Mouse (Mus musculus) urinary bladder, adult 2 months (tissue): Measurements from ENCODE around the gene Srrm2. TPM values are rescaled to one million over a fixed set of nuclear protein-coding genes. Genes with fewer than 3 reads are reported as not detected.

Experiments used
- DNase-seq: peaks from one replicate; pipeline ENCODE4 v3.0.0; 2022; ENCODE audit warnings: low spot score
- polyA plus RNA-seq: library from polyadenylated mRNA; depleted of rRNA; stranded (reverse); fragments of >200 nt; gene quantifications from 2 replicates; pipeline ENCODE4 v1.2.3, GENCODE M21; 2012; rRNA removed

Srrm2 gene
- polyA plus RNA-seq, 1 experiment = 540 TPM

- no peak for DNase-seq
These were observed 66.9 kb downstream of the Srrm2 start for GRCm38 (mm10) chr17:23857193-23857592.

- no peak for DNase-seq
These were observed 67.6 kb downstream of the Srrm2 start for GRCm38 (mm10) chr17:23857913-23858312.

GRCm38 (mm10) chr17:23862926-23863325 lies 72.6 kb downstream of the Srrm2 start:
- no peak for DNase-seq

GRCm38 (mm10) chr17:23867756-23868155 lies 77.4 kb downstream of the Srrm2 start, which contains the start of gene Prss21:
Gene Prss21, plus strand, starts transcription at chr17:23868056.
- DNase-seq = no peak

- no peak for DNase-seq
These were observed 78.2 kb downstream of the Srrm2 start for GRCm38 (mm10) chr17:23868513-23868912.

Other genes starting within 250 kb of the Srrm2 start
- 7.6 and 7.8 TPM in 2 replicates for gene Zfp213, start 226.3 kb upstream of the Srrm2 start, polyA plus RNA-seq
- 9.2 and 11.9 TPM in 2 replicates for gene Zfp13, start 191.0 kb upstream of the Srrm2 start, polyA plus RNA-seq
- gene Zscan10, start 189.7 kb upstream of the Srrm2 start, polyA plus RNA-seq = 0.04 TPM in 2 replicates
- 0.22 and 0.29 TPM in 2 replicates for gene Mmp25, start 145.3 kb upstream of the Srrm2 start, polyA plus RNA-seq
- 9.2 and 11.7 TPM in 2 replicates for gene Bicdl2, start 130.0 kb upstream of the Srrm2 start, polyA plus RNA-seq
- gene Hcfc1r1, start 116.9 kb upstream of the Srrm2 start, polyA plus RNA-seq = 136 and 183 TPM in 2 replicates
- gene Thoc6, start 116.7 kb upstream of the Srrm2 start, polyA plus RNA-seq = 13.2 and 16.9 TPM in 2 replicates
- 17.4 and 26.7 TPM in 2 replicates for gene Tnfrsf12a, start 113.1 kb upstream of the Srrm2 start, polyA plus RNA-seq
- 0.04 TPM in 1 of 2 replicates, not detected in the other for gene Cldn6, start 111.3 kb upstream of the Srrm2 start, polyA plus RNA-seq
- not detected in 2 replicates for gene Cldn9, start 106.5 kb upstream of the Srrm2 start, polyA plus RNA-seq
- 0.10 and 0.23 TPM in 2 replicates for gene 1520401A03Rik, start 67.7 kb upstream of the Srrm2 start, polyA plus RNA-seq
- 10.4 and 15.3 TPM in 2 replicates for gene Pkmyt1, start 64.2 kb upstream of the Srrm2 start, polyA plus RNA-seq
- gene Paqr4, start 49.7 kb upstream of the Srrm2 start, polyA plus RNA-seq = 12.8 and 13.0 TPM in 2 replicates
- gene Kremen2, start 44.7 kb upstream of the Srrm2 start, polyA plus RNA-seq = 0.04 and 0.11 TPM in 2 replicates
- 35.0 and 39.3 TPM in 2 replicates for gene Flywch1, start 18.9 kb upstream of the Srrm2 start, polyA plus RNA-seq
- 9.0 and 13.2 TPM in 2 replicates for gene Flywch2, start 4.5 kb upstream of the Srrm2 start, polyA plus RNA-seq
- gene Elob, start 38.6 kb downstream of the Srrm2 start, polyA plus RNA-seq = 466 and 498 TPM in 2 replicates
- not detected in 2 replicates for gene Prss33, start 45.5 kb downstream of the Srrm2 start, polyA plus RNA-seq
- gene Prss32, start 53.3 kb downstream of the Srrm2 start, polyA plus RNA-seq = 0.67 and 1.1 TPM in 2 replicates
- 0.04 and 0.28 TPM in 2 replicates for gene Prss41, start 53.6 kb downstream of the Srrm2 start, polyA plus RNA-seq
- gene Prss21, start 77.5 kb downstream of the Srrm2 start, polyA plus RNA-seq = not detected in 2 replicates
- not detected in 2 replicates for gene Dcpp1, start 90.3 kb downstream of the Srrm2 start, polyA plus RNA-seq
- gene Dcpp2, start 90.3 kb downstream of the Srrm2 start, polyA plus RNA-seq = not detected in 2 replicates
- not detected in 2 replicates for gene Dcpp3, start 126.9 kb downstream of the Srrm2 start, polyA plus RNA-seq
- 0.09 TPM in 1 of 2 replicates, not detected in the other for gene Sbp, start 151.1 kb downstream of the Srrm2 start, polyA plus RNA-seq
- not detected in 2 replicates for gene Sbpl, start 164.7 kb downstream of the Srrm2 start, polyA plus RNA-seq
- gene Prss30, start 190.0 kb downstream of the Srrm2 start, polyA plus RNA-seq = 0.25 and 0.87 TPM in 2 replicates
- 17.2 and 19.3 TPM in 2 replicates for gene Prss22, start 207.6 kb downstream of the Srrm2 start, polyA plus RNA-seq
- 13.2 and 21.8 TPM in 2 replicates for gene Prss27, start 247.6 kb downstream of the Srrm2 start, polyA plus RNA-seq